Mouse (Mus musculus): Measurements from ENCODE around the gene Gm49486. TPM values are rescaled to one million over a fixed set of nuclear protein-coding genes. Genes with fewer than 3 reads are reported as not detected.
"Not testable (repeated sequence)": the region's sequence is repeated elsewhere in the genome, so short reads cannot be mapped to it uniquely, and the experiment has no call there.

Gm49486 gene
- polyA plus RNA-seq, 1 experiment from 2014 or later = 0.41 TPM

DNA sequence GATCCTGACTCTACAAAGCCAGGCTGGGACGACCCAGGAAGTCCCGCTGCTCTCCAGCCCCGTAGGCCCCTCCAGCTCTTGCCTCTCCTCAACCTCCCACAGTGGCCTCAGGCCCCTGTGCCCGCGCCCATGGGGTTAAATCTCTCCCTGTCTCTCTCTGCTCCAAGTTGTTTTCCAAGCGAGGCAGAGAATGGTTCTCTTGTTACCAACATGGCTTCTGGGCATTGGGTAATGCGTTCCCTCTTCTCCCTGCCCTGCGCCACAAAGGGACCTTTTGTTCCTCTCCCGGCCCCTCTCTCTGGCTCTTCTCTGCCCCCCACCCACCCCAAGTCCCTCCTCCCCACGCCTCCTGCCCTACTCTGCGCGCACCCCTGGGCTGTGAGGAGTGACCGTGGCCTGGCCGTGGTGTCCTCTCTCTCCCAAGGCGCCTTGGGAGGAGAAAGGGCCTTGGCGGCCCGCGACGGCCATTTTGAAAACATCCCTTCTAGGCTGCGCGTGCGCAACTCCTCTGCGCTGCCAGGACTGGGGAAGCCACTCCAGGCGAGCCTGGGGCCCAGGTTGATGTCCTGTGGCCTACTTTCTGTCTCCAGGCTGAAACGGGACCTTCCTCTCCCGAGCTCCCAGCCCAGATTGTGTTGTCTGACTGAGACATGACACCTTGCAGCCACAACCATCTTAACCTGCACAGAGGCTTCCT lies 16.3 kb upstream of the Gm49486 start:
- ATAC-seq (replicated peaks; ENCODE audit: insufficient number of reproducible peaks, low FRiP score, low TSS enrichment, low read depth) = 0 out of 2 replicates have a peak, but pooled peaks have one; percentile 31
- H3K27ac ChIP-seq (replicated peaks; ENCODE audit: low read depth, low read length) = peak overlapping the region; percentile 28; the same call in 1 of the 2 replicates

DNA sequence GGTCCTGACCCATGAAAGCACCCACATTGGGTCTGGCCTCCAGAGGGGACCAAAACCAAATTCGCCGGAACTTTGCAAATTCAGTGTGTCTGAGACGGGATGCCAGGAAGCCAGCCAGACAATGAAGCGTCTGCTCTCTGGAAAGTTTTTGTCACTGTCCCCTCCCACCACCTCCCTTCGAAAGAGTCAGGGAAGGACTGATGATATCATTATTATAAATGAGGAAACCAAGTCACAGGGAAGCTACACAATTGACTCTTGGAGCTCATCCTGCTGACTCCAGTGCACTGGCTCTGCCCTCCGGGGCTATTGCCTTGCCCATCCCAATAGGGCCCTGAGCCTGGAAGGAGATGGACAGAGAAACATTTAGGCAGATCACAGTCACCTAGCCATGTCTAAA lies 15.6 kb upstream of the Gm49486 start:
- H3K4me3 ChIP-seq (ENCODE audit: low read depth, low read length) = no peak overlapping the region
- H3K27me3 ChIP-seq (ENCODE audit: control insufficient read depth, insufficient read depth, low read length) = no peaks in the 10 kb centered on the region
- no peak overlapping the region for H3K4me2 ChIP-seq (ENCODE audit: low read depth, low read length)
- H3K4me1 ChIP-seq (ENCODE audit: control insufficient read depth, insufficient read depth, low read length) = no peaks in the 10 kb centered on the region
- DNase-seq (ENCODE audit: low spot score) (no peak), ATAC-seq (replicated peaks; ENCODE audit: insufficient number of reproducible peaks, low FRiP score, low TSS enrichment, low read depth) (no peak)
- no peaks in the 10 kb centered on the region for H3K36me3 ChIP-seq (replicated peaks; ENCODE audit: control insufficient read depth, insufficient read depth, low read depth, low read length)
- H3K9ac ChIP-seq (replicated peaks; ENCODE audit: low read length) = no peak overlapping the region
- peak overlapping the region; percentile 28; the same call in 1 of the 2 replicates for H3K27ac ChIP-seq (replicated peaks; ENCODE audit: low read depth, low read length)
- H3K9me3 ChIP-seq (replicated peaks; ENCODE audit: control insufficient read depth, low read length) = no peaks in the 10 kb centered on the region
- 72% methylated on average over 6 of the region's 6 CpGs for WGBS

More for the DNA sequence above, 16.3 kb upstream of the Gm49486 start:
- Histone ChIP-seq H3K4me1 (ENCODE audit: control insufficient read depth, insufficient read depth, low read length) (no peaks in the 10 kb centered on the region), H3K4me3 (ENCODE audit: low read depth, low read length) (no peak overlapping the region), H3K27me3 (ENCODE audit: control insufficient read depth, insufficient read depth, low read length) (no peaks in the 10 kb centered on the region), H3K36me3 (replicated peaks; ENCODE audit: control insufficient read depth, insufficient read depth, low read depth, low read length) (no peaks in the 10 kb centered on the region), H3K4me2 (ENCODE audit: low read depth, low read length) (no peak overlapping the region), H3K9me3 (replicated peaks; ENCODE audit: control insufficient read depth, low read length) (no peaks in the 10 kb centered on the region), H3K9ac (replicated peaks; ENCODE audit: low read length) (no peak overlapping the region)
- WGBS = 59% methylated on average over 25 of the region's 26 CpGs
- peak; percentile 30 for DNase-seq (ENCODE audit: low spot score)

DNA sequence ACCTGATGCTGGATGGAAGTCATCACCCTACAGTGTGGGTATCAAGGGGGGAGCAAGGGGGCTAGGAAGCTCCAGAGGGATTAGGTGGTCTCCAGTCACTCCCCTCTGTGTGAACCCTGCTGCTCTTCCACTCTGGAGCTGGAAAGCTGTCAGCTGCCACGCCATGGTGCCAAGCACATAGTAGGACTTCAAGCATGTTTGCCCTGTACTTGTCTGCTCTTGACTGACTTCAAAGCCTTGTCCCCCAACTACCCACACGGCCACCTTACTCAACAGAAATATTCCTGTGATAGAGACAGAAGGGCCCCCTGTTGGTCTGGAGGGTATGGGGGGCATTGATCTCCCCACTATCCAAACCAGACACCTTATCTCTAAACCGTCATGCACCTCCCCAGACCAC lies 13.0 kb upstream of the Gm49486 start:
- Histone ChIP-seq H3K27ac (replicated peaks; ENCODE audit: low read depth, low read length) (no peak overlapping the region), H3K27me3 (ENCODE audit: control insufficient read depth, insufficient read depth, low read length) (no peaks in the 10 kb centered on the region), H3K9ac (replicated peaks; ENCODE audit: low read length) (no peak overlapping the region), H3K4me1 (ENCODE audit: control insufficient read depth, insufficient read depth, low read length) (peaks cover 4% of the 10 kb centered on the region; the same call in 1 of the 2 replicates), H3K36me3 (replicated peaks; ENCODE audit: control insufficient read depth, insufficient read depth, low read depth, low read length) (no peaks in the 10 kb centered on the region), H3K4me3 (ENCODE audit: low read depth, low read length) (no peak overlapping the region), H3K9me3 (replicated peaks; ENCODE audit: control insufficient read depth, low read length) (no peaks in the 10 kb centered on the region), H3K4me2 (ENCODE audit: low read depth, low read length) (no peak overlapping the region)
- DNase-seq (ENCODE audit: low spot score) = no peak
- 71% methylated on average over 3 of the region's 3 CpGs for WGBS
- ATAC-seq (replicated peaks; ENCODE audit: insufficient number of reproducible peaks, low FRiP score, low TSS enrichment, low read depth) = no peak

DNA sequence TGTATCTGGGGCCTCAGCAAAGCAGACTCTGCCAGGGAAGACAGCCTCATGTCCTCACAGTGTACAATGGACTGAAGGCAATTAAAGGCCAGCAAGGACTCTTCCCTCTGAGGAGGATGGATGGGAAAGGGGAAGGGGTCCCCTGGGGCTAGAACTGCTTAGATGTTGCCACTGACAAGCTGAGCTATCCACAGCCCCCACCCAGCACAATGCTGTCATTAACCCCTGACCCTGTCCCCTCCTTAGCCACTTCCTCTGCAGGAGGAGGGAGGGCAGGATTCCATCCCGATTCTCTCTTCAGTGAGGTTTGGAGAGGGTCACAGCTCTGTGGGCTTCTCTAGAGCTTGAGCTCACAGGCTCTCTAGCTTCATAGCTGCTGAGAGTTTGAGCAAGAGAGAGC lies 9.6 kb upstream of the Gm49486 start:
- no peak overlapping the region for H3K9ac ChIP-seq (replicated peaks; ENCODE audit: low read length)
- no peak for ATAC-seq (replicated peaks; ENCODE audit: insufficient number of reproducible peaks, low FRiP score, low TSS enrichment, low read depth)
- H3K4me1 ChIP-seq (ENCODE audit: control insufficient read depth, insufficient read depth, low read length) = peaks cover 4% of the 10 kb centered on the region; the same call in 1 of the 2 replicates
- no peak for DNase-seq (ENCODE audit: low spot score)
- no peaks in the 10 kb centered on the region for H3K9me3 ChIP-seq (replicated peaks; ENCODE audit: control insufficient read depth, low read length)
- H3K4me3 ChIP-seq (ENCODE audit: low read depth, low read length) = no peak overlapping the region
- H3K27me3 ChIP-seq (ENCODE audit: control insufficient read depth, insufficient read depth, low read length) = no peaks in the 10 kb centered on the region
- no peak overlapping the region for H3K27ac ChIP-seq (replicated peaks; ENCODE audit: low read depth, low read length)
- no peak overlapping the region for H3K4me2 ChIP-seq (ENCODE audit: low read depth, low read length)
- no peaks in the 10 kb centered on the region for H3K36me3 ChIP-seq (replicated peaks; ENCODE audit: control insufficient read depth, insufficient read depth, low read depth, low read length)
- WGBS = 0% methylated on average over 1 of the region's 1 CpGs

DNA sequence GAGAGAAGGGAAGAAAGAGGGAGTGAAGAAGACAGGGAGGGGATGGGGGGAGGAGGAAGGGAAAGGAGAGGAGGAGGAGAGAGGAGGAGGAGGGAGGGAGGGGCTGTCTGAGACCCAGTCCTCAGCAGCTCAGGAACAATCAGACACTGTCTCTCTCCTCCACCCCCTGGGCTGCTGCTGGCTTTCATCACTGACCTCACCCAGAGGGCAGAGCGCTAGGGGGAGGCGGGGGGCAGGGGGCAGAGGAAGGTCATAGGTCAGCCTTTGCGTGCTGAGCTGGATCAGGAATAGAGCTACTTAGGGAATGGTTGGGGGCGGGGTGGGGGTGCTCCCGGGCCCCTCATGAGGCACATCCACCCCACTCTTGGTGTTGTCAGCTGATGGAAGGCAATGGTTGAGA lies 5.5 kb upstream of the Gm49486 start:
- Histone ChIP-seq H3K36me3 (replicated peaks; ENCODE audit: control insufficient read depth, insufficient read depth, low read depth, low read length) (no peaks in the 10 kb centered on the region), H3K4me1 (ENCODE audit: control insufficient read depth, insufficient read depth, low read length) (peaks cover 4% of the 10 kb centered on the region; the same call in 1 of the 2 replicates), H3K9me3 (replicated peaks; ENCODE audit: control insufficient read depth, low read length) (no peaks in the 10 kb centered on the region), H3K4me3 (ENCODE audit: low read depth, low read length) (no peak overlapping the region), H3K9ac (replicated peaks; ENCODE audit: low read length) (no peak overlapping the region), H3K4me2 (ENCODE audit: low read depth, low read length) (no peak overlapping the region), H3K27me3 (ENCODE audit: control insufficient read depth, insufficient read depth, low read length) (no peaks in the 10 kb centered on the region), H3K27ac (replicated peaks; ENCODE audit: low read depth, low read length) (no peak overlapping the region)
- ATAC-seq (replicated peaks; ENCODE audit: insufficient number of reproducible peaks, low FRiP score, low TSS enrichment, low read depth) (no peak), DNase-seq (ENCODE audit: low spot score) (no peak)
- WGBS = 3% methylated on average over 5 of the region's 5 CpGs

DNA sequence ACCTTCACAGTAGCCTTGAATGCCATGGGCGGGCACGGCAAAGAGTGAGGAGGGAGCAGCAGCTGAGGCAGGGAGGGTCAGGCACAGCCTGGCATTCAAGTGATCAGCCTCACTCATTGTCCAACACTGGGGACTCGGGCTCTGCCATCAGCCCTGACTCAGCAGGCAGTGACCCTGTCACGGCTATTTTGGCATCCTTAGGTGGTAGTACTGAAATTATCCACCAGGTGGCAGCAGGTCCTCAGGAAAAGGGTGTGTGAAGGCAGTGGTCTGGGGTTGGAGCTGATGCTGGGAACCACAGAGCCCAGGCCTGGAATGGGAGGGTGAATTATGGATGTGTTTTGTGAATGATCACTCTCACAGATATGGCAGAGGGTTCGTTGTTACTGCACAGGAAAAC lies 4.5 kb upstream of the Gm49486 start:
- Histone ChIP-seq H3K9ac (replicated peaks; ENCODE audit: low read length) (no peak overlapping the region), H3K27ac (replicated peaks; ENCODE audit: low read depth, low read length) (no peak overlapping the region), H3K4me1 (ENCODE audit: control insufficient read depth, insufficient read depth, low read length) (peaks cover under 1% of the 10 kb centered on the region; the same call in 1 of the 2 replicates), H3K4me3 (ENCODE audit: low read depth, low read length) (no peak overlapping the region), H3K36me3 (replicated peaks; ENCODE audit: control insufficient read depth, insufficient read depth, low read depth, low read length) (no peaks in the 10 kb centered on the region), H3K9me3 (replicated peaks; ENCODE audit: control insufficient read depth, low read length) (no peaks in the 10 kb centered on the region), H3K4me2 (ENCODE audit: low read depth, low read length) (no peak overlapping the region), H3K27me3 (ENCODE audit: control insufficient read depth, insufficient read depth, low read length) (no peaks in the 10 kb centered on the region)
- DNase-seq (ENCODE audit: low spot score) (peak; percentile 92), ATAC-seq (replicated peaks; ENCODE audit: insufficient number of reproducible peaks, low FRiP score, low TSS enrichment, low read depth) (peak; percentile 45)
- 6% methylated on average over 5 of the region's 5 CpGs for WGBS

DNA sequence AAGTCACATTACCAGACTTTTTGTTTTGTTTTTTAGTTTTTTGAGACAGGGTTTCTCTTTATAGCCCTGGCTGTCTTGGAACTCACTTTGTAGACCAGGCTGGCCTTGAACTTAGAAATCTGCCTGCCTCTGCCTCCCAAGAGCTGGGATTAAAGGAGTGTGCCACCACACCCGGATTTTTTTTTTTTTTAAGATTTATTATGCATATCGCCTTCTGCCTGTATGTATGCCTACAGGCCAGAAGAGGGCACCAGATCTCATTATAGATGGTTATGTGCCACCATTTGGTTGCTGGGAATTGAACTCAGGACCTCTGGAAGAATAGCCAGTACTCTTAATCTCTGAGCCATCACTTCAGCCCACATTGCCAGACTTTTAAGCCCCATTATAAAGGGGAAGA lies 3.4 kb upstream of the Gm49486 start:
- 68% methylated on average over 2 of the region's 2 CpGs for WGBS
- H3K27ac ChIP-seq (replicated peaks; ENCODE audit: low read depth, low read length); H3K4me3 ChIP-seq (ENCODE audit: low read depth, low read length); H3K9me3 ChIP-seq (replicated peaks; ENCODE audit: control insufficient read depth, low read length); H3K9ac ChIP-seq (replicated peaks; ENCODE audit: low read length); H3K4me2 ChIP-seq (ENCODE audit: low read depth, low read length); H3K27me3 ChIP-seq (ENCODE audit: control insufficient read depth, insufficient read depth, low read length); ATAC-seq (replicated peaks; ENCODE audit: insufficient number of reproducible peaks, low FRiP score, low TSS enrichment, low read depth); H3K36me3 ChIP-seq (replicated peaks; ENCODE audit: control insufficient read depth, insufficient read depth, low read depth, low read length); H3K4me1 ChIP-seq (ENCODE audit: control insufficient read depth, insufficient read depth, low read length); DNase-seq (ENCODE audit: low spot score): not testable (repeated sequence)

DNA sequence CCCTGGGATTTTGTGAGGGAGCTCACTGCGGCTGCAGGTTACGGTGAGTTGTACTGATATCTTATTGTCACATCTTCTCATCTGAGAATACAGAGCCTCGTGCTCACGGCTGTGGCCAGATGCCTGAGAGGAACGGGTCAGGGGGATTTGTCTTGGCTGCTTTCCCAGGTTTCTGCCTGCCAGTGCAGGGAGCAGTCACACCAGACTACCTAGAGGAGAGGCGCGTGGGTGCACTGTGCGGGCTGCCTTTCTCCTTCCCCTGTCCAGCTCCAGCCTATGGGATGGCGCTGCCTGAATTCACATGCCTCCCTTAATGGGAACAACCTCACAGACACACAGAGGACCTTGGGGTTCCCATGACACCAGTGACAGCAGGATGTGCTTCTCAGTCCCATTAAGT lies 6.1 kb downstream of the Gm49486 start:
- H3K27me3 ChIP-seq (ENCODE audit: control insufficient read depth, insufficient read depth, low read length) = no peaks in the 10 kb centered on the region
- H3K27ac ChIP-seq (replicated peaks; ENCODE audit: low read depth, low read length) = no peak overlapping the region
- H3K9ac ChIP-seq (replicated peaks; ENCODE audit: low read length) = no peak overlapping the region
- no peaks in the 10 kb centered on the region for H3K9me3 ChIP-seq (replicated peaks; ENCODE audit: control insufficient read depth, low read length)
- H3K4me1 ChIP-seq (ENCODE audit: control insufficient read depth, insufficient read depth, low read length) = no peaks in the 10 kb centered on the region
- whole genome bisulfite sequencing = 93% methylated on average over 9 of the region's 9 CpGs
- DNase-seq (ENCODE audit: low spot score) = no peak
- no peak overlapping the region for H3K4me3 ChIP-seq (ENCODE audit: low read depth, low read length)
- H3K4me2 ChIP-seq (ENCODE audit: low read depth, low read length) = no peak overlapping the region
- no peak for ATAC-seq (replicated peaks; ENCODE audit: insufficient number of reproducible peaks, low FRiP score, low TSS enrichment, low read depth)
- no peaks in the 10 kb centered on the region; the same call in 1 of the 2 replicates for H3K36me3 ChIP-seq (replicated peaks; ENCODE audit: control insufficient read depth, insufficient read depth, low read depth, low read length)
